Mouse (Mus musculus) small intestine, adult 2 months (tissue): ENCODE measurements around the gene Grtp1.

Experiments
- CTCF ChIP-seq: fragments of 200-500 bp; IDR thresholded peaks from 2 replicates; pipeline ENCODE4 v1.5.1; 2012; ENCODE audit warnings: low read depth, mild to moderate bottlenecking, control low read depth, inconsistent platforms, low read length, moderate library complexity, mixed read lengths; ENCODE audit not compliant: insufficient replicate concordance, insufficient read length; ENCODE audit errors: extremely low read depth
- POLR2A ChIP-seq: fragments of 200-500 bp; IDR thresholded peaks from 2 replicates; pipeline ENCODE4 v1.6.1; 2012; ENCODE audit warnings: low read depth, mild to moderate bottlenecking, control low read depth, inconsistent platforms, low read length, moderate library complexity

- TF ChIP-seq POLR2A (no peak), CTCF (no peak)
Measured at GRCm38 (mm10) chr8:13244343-13244880, 44.0 kb upstream of the Grtp1 start.
